Mouse (Mus musculus) CD8-positive naive resting alpha-beta T cell, adult 57 days (primary cell): ENCODE results near the gene Scn5a. TPM values are rescaled to one million over a fixed set of nuclear protein-coding genes. Genes with fewer than 3 reads are reported as not detected.

Source experiments
- total RNA-seq: library from RNA; stranded (reverse); gene quantifications from one replicate; pipeline ENCODE4 v1.2.4, GENCODE M21; 2023

Scn5a gene
- total RNA-seq, result 0.06 TPM

DNA sequence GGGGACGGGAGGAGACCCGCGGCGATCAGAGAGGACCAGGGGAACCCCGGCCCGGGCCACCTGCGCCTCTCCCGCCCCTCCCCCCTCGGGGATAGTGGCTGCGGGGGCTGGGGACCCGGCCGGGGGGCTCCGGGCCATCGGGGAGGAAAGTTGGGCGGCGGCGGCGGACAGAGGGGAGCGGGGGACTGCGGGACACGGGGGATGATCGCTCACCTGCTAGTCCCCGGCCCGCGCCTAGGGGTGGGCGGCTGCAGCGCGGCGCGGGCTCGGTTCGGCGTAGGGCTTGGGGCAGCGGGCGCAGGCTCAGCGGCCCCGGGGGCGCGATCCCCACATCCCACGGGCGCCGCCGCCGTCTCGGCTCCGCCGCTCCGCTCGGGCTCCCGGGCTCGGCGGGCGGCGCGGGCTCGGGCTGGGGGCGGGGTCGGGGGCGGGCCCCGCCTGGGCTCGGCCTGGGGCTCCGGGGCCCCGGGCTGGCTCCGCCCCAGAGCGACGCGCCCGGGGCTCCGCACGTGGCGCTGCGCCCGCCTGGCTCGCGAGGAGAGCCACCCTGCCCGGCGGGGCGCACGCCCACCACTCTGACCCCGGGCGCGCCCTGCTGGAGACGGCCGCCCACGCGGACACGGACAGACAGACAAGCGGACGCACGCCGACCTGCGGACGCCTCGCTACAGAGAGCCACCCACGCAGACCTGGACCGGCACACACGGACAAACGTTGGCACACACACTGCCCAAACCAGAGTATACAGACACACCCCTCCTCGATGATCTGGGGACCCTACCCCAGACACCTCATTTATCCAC is at the start of gene Scn5a:
Gene Scn5a, minus strand, starts transcription at position 381 of the 803 bp plus-strand sequence.

GRCm38 (mm10) chr9:119444738-119445429 is 133.9 kb downstream of the Scn5a start, which contains the start of gene Exog:
Exog (plus strand) TSS chr9:119444943.

Other genes with a start within 250 kb of the Scn5a start
- 58.3 TPM for gene Acaa1a, start 239.3 kb downstream of the Scn5a start, total RNA-seq
- gene Myd88, start 237.6 kb downstream of the Scn5a start, total RNA-seq, result 41.0 TPM
- gene Xylb, start 221.6 kb downstream of the Scn5a start, total RNA-seq, result 1.5 TPM
- gene Slc22a14, start 213.5 kb downstream of the Scn5a start, total RNA-seq, result not detected
- 3.1 TPM for gene Acvr2b, start 176.9 kb downstream of the Scn5a start, total RNA-seq
- gene Exog, start 134.1 kb downstream of the Scn5a start, total RNA-seq, result 7.1 TPM
- not detected for gene Scn10a, start 140.3 kb upstream of the Scn5a start, total RNA-seq
- not detected for gene Scn11a, start 246.4 kb upstream of the Scn5a start, total RNA-seq